Mouse (Mus musculus): ENCODE data around the gene Znrd1. TPM values are rescaled to one million over a fixed set of nuclear protein-coding genes. Genes with fewer than 3 reads are reported as not detected.

The Znrd1 gene
- polyA plus RNA-seq (2012; ENCODE audit: low replicate concordance): 3.8 and 12.0 TPM in 2 replicates

GRCm38 (mm10) chr17:36957999-36958743 lies at the start of gene Znrd1, which contains the start of gene Znrd1as:
Gene Znrd1, minus strand, starts transcription at chr17:36958559.
Gene Znrd1as, plus strand, starts transcription at chr17:36958592.

GRCm38 (mm10) chr17:37000863-37001262 lies 42.5 kb upstream of the Znrd1 start, which contains the start of gene Zfp57:
Gene Zfp57, plus strand, starts transcription at chr17:37001163.

DNA sequence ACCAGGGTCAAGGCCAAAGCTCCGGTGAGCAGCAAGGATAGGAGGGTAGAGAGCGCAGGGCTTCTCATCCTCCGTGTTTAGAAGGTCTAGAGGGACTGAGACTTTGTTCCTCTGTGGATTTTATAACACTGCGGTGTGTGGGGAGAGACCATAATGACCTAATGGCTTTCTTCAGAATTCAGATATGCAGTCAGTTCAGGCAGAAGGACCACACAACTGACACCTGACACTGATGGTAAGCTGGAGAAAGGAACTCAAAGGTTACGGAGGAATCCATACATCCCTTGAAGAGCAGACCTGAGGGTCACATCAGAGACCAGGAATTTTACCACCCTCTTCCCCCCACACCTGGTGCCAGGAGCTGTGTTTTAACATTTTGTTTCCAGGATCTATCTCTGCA lies 31.1 kb upstream of the Znrd1 start, which contains the start of gene H2-M5:
TSS of gene H2-M5 (minus strand) at position 101 of the 400 bp plus-strand sequence.

DNA sequence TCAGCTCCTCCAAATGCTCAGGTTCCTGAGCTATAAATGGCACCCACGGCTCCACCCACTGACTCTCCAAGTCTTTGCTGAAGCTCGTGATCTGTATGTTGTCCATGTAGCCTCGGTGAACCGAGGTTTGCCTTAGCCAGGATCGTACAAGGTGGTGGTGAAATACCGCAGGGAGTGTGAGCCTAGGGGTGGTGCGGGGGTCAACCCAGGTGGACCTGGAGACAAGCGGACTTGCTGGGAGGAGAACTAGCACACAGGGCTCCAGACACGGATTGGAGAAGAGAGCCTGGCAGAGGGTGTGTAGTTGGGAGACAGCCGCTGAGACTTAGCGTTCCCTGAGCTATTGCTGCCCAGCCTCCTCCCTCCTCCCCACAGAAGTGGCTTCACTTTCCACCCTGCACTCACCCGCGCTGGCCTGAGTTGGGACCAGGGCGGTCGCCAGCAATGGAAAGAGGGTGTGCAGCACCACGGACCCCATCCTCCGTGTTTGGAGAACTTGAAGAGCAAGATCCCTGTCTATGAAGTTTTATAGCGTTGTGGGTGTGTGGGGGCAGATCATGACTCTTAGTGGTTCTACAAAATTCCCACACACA lies 23.0 kb upstream of the Znrd1 start, which contains the start of gene 2410137M14Rik:
TSS of gene 2410137M14Rik (minus strand) at position 17 of the 593 bp plus-strand sequence.

DNA sequence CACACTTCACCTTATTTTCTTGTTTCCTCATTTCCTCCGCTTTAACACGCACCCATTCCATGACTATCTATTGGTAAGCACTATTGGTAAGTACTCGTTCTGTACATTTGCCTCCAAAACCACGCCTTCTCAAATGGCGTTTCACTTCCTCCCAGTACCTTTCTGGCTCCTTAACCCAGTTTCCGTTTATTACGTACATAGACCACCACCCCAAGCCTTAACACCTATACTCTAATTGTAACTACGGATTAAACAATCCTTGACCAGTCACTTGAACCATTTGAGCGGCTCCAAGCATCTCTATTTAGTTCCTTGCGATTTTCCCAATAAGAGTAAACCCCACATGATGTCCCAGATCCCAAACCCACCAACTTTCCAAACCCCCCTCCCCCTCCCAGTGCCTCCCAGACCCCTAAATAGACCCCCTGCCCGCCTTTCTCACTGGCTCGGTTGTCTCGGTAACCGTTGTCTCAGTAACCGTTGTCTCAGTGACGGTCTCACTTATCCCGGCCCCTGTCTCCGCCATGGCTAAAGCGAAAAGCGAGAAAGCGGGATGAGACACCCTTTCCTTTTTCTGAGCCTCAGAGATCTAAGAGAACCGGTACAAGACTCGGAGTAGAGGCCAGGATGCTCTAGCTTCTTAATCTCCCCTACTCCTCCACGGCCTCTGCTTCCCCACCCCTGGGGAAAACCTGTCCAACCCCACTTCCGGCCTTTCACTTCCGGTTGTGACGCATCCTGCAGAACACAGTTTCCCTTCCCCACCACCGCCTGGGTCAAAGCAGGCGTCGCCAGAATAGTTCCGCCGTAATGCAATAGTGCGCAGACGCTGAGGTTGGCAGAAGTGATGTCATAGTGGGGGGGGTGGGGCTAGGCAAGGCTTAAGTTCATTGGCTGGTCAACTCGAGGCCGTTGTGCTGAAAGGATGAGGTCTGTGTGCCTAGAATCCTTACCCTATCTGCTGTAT lies 7.1 kb downstream of the Znrd1 start, which contains the start of gene Ppp1r11:
TSS of gene Ppp1r11 (minus strand) at position 761 of the 967 bp plus-strand sequence.

DNA sequence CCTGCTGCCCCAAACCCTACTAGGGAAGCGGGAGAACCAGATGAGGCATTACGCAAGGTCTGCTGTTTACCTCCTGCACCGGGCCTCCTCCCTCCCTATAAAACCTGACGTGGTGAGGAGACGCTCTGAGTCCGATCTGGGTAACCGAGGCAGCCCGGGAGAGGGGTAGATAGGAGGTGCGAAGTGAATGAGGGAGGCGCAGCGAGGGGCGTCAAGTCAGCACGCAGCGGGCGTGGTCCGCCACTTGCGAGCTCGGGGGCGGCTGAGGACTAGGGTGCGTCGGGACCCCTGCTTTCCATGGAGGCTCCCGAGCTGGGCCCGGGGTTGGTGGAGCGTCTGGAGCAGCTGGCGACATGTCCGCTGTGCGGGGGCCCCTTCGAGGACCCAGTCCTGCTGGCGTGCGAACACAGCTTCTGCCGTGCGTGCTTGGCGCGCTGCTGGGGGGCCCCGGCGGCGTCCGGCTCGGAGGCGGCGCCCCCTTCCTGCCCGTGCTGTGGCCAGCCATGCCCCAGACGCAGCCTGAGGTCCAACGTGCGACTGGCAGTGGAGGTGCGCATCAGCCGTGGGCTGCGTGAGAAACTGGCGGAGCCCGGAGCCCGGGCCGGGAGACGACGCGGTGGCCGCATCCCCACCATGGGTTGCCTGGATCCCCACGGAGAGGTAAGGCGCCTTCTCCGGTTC lies 15.4 kb downstream of the Znrd1 start, which contains the start of gene Rnf39:
TSS of gene Rnf39 (plus strand) at position 128 of the 681 bp plus-strand sequence.

Other genes with a start within 250 kb of the Znrd1 start
- gene H2-M10.5, start 185.6 kb downstream of the Znrd1 start, polyA plus RNA-seq (2012; ENCODE audit: low replicate concordance): not detected in 2 replicates
- gene H2-M10.6, start 146.4 kb downstream of the Znrd1 start, polyA plus RNA-seq (2012; ENCODE audit: low replicate concordance): not detected in 2 replicates
- gene Trim26, start 121.4 kb downstream of the Znrd1 start, polyA plus RNA-seq (2012; ENCODE audit: low replicate concordance): 92.3 and 95.8 TPM in 2 replicates
- 0.07 TPM in 1 of 2 replicates, not detected in the other for gene Trim15, start 91.3 kb downstream of the Znrd1 start, polyA plus RNA-seq (2012; ENCODE audit: low replicate concordance)
- 0.62 and 28.4 TPM in 2 replicates for gene Trim10, start 89.0 kb downstream of the Znrd1 start, polyA plus RNA-seq (2012; ENCODE audit: low replicate concordance)
- gene Trim40, start 68.4 kb downstream of the Znrd1 start, polyA plus RNA-seq (2012; ENCODE audit: low replicate concordance): not detected in 2 replicates
- not detected in 2 replicates for gene Trim31, start 60.4 kb downstream of the Znrd1 start, polyA plus RNA-seq (2012; ENCODE audit: low replicate concordance)
- gene Rnf39, start 15.6 kb downstream of the Znrd1 start, polyA plus RNA-seq (2012; ENCODE audit: low replicate concordance): 0.12 and 0.76 TPM in 2 replicates
- gene Ppp1r11, start 6.8 kb downstream of the Znrd1 start, polyA plus RNA-seq (2012; ENCODE audit: low replicate concordance): 69.5 and 387 TPM in 2 replicates
- gene Znrd1as, start within 50 bp of the Znrd1 start, polyA plus RNA-seq (2012; ENCODE audit: low replicate concordance): 0.94 TPM in 1 of 2 replicates, not detected in the other
- gene 2410137M14Rik, start 22.7 kb upstream of the Znrd1 start, polyA plus RNA-seq (2012; ENCODE audit: low replicate concordance): not detected in 2 replicates
- 0.10 and 0.42 TPM in 2 replicates for gene H2-M5, start 31.0 kb upstream of the Znrd1 start, polyA plus RNA-seq (2012; ENCODE audit: low replicate concordance)
- gene Zfp57, start 42.6 kb upstream of the Znrd1 start, polyA plus RNA-seq (2012; ENCODE audit: low replicate concordance): 0.12 and 0.34 TPM in 2 replicates
- 0.13 TPM in 1 of 2 replicates, not detected in the other for gene Mog, start 64.8 kb upstream of the Znrd1 start, polyA plus RNA-seq (2012; ENCODE audit: low replicate concordance)
- gene Gabbr1, start 87.4 kb upstream of the Znrd1 start, polyA plus RNA-seq (2012; ENCODE audit: low replicate concordance): 52.6 and 251 TPM in 2 replicates
- gene Olfr90, start 129.9 kb upstream of the Znrd1 start, polyA plus RNA-seq (2012; ENCODE audit: low replicate concordance): not detected in 2 replicates
- gene Olfr91, start 139.7 kb upstream of the Znrd1 start, polyA plus RNA-seq (2012; ENCODE audit: low replicate concordance): not detected in 2 replicates
- not detected in 2 replicates for gene Olfr92, start 161.5 kb upstream of the Znrd1 start, polyA plus RNA-seq (2012; ENCODE audit: low replicate concordance)
- not detected in 2 replicates for gene Olfr93, start 202.9 kb upstream of the Znrd1 start, polyA plus RNA-seq (2012; ENCODE audit: low replicate concordance)
- gene Ubd, start 235.3 kb upstream of the Znrd1 start, polyA plus RNA-seq (2012; ENCODE audit: low replicate concordance): 0.36 and 0.56 TPM in 2 replicates
- gene Olfr94, start 242.4 kb upstream of the Znrd1 start, polyA plus RNA-seq (2012; ENCODE audit: low replicate concordance): not detected in 2 replicates